Mouse (Mus musculus) kidney, embryonic 14.5 days (tissue): Measurements from ENCODE around the gene 4930524J08Rik. TPM values are rescaled to one million over a fixed set of nuclear protein-coding genes. Genes with fewer than 3 reads are reported as not detected.

Experiments used
- ATAC-seq: fragments of 200-750 bp; cut with Nextera tagmentation; 2 replicates; pipeline ENCODE4 v1.8.0; 2017; ENCODE audit warnings: moderate number of reproducible peaks, mild to moderate bottlenecking, moderate TSS enrichment, moderate library complexity; ENCODE audit not compliant: low FRiP score, low TSS enrichment
- H3K27ac ChIP-seq: fragments of 300-500 bp; sonication (generic); 2 replicates; pipeline ENCODE4 v1.5.1; 2014; ENCODE audit warnings: low read depth, mild to moderate bottlenecking, low read length, moderate library complexity, mixed read lengths
- H3K27me3 ChIP-seq: fragments of 300-500 bp; sonication (generic); 2 replicates; pipeline ENCODE4 v1.6.1; 2014; ENCODE audit warnings: mild to moderate bottlenecking, low read length; ENCODE audit not compliant: control insufficient read depth, insufficient read depth
- H3K36me3 ChIP-seq: fragments of 300-500 bp; sonication (generic); 2 replicates; pipeline ENCODE4 v1.6.1; 2014; ENCODE audit warnings: low read length, mixed read lengths; ENCODE audit not compliant: control insufficient read depth, insufficient read depth
- H3K4me1 ChIP-seq: fragments of 300-500 bp; sonication (generic); 2 replicates; pipeline ENCODE4 v1.6.1; 2014; ENCODE audit warnings: low read length, mixed read lengths; ENCODE audit not compliant: control insufficient read depth, insufficient read depth
- H3K4me2 ChIP-seq: fragments of 300-500 bp; sonication (generic); replicated peaks from 2 replicates; pipeline ENCODE4 v1.6.1; 2014; ENCODE audit warnings: low read depth, mild to moderate bottlenecking, low read length
- H3K4me3 ChIP-seq: fragments of 300-500 bp; sonication (generic); 2 replicates; pipeline ENCODE4 v1.5.1; 2014; ENCODE audit warnings: mild to moderate bottlenecking, low read length
- H3K9ac ChIP-seq: fragments of 300-500 bp; sonication (generic); 2 replicates; pipeline ENCODE4 v1.6.1; 2014; ENCODE audit warnings: low read depth, mild to moderate bottlenecking, low read length, moderate library complexity
- H3K9me3 ChIP-seq: fragments of 300-500 bp; sonication (generic); 2 replicates; pipeline ENCODE4 v1.6.1; 2016; ENCODE audit warnings: low read length; ENCODE audit not compliant: control insufficient read depth
- WGBS: fragments of 180-500 bp; shearing (Covaris S2); extraction: QIAGEN DNeasy Blood & Tissue Kit; methylation state at CpG from one replicate; pipeline ENCODE4 v1.1.7; 2014; 5-methylcytosine and 5-hydroxymethylcytosine counted together
- polyA plus RNA-seq: library from polyadenylated mRNA; unstranded; fragments of >200 nt; fragmentation: Nextera tagmentation; extraction: Ambion mirVana; gene quantifications from 2 replicates; pipeline ENCODE4 v1.2.1, GENCODE M21; 2014

Gene 4930524J08Rik
- polyA plus RNA-seq, 1 experiment from 2014 or later = 2.5 TPM

- Histone ChIP-seq H3K9me3 (no peaks in the 10 kb centered on the region), H3K4me2 (no peak overlapping the region), H3K27ac (no peak overlapping the region), H3K4me1 (no peaks in the 10 kb centered on the region), H3K4me3 (no peak overlapping the region), H3K27me3 (no peaks in the 10 kb centered on the region), H3K9ac (no peak overlapping the region), H3K36me3 (no peaks in the 10 kb centered on the region)
- ATAC-seq = no peak
- WGBS = 63% methylated on average over 3 of the region's 3 CpGs
Observed at GRCm38 (mm10) chr5:100008485-100008884, 29.6 kb downstream of the 4930524J08Rik start.

GRCm38 (mm10) chr5:100012599-100012998, 33.7 kb downstream of the 4930524J08Rik start:
- no peak overlapping the region for H3K27ac ChIP-seq
- no peak overlapping the region for H3K4me3 ChIP-seq
- no peaks in the 10 kb centered on the region for H3K4me1 ChIP-seq
- H3K36me3 ChIP-seq = no peaks in the 10 kb centered on the region
- H3K27me3 ChIP-seq = no peaks in the 10 kb centered on the region
- no peak overlapping the region for H3K4me2 ChIP-seq
- no peak overlapping the region for H3K9ac ChIP-seq
- 82% methylated on average over 9 of the region's 9 CpGs for WGBS
- ATAC-seq = no peak
- no peaks in the 10 kb centered on the region for H3K9me3 ChIP-seq

- Histone ChIP-seq H3K4me3 (no peak overlapping the region), H3K4me1 (no peaks in the 10 kb centered on the region), H3K4me2 (no peak overlapping the region), H3K27ac (no peak overlapping the region), H3K9ac (no peak overlapping the region), H3K9me3 (no peaks in the 10 kb centered on the region), H3K27me3 (no peaks in the 10 kb centered on the region), H3K36me3 (no peaks in the 10 kb centered on the region)
- ATAC-seq = no peak
Observed at GRCm38 (mm10) chr5:100020089-100020488, 41.2 kb downstream of the 4930524J08Rik start.

GRCm38 (mm10) chr5:100024403-100024802, 45.5 kb downstream of the 4930524J08Rik start:
- Histone ChIP-seq H3K27me3 (no peaks in the 10 kb centered on the region), H3K9me3 (no peaks in the 10 kb centered on the region), H3K4me2 (no peak overlapping the region), H3K4me1 (no peaks in the 10 kb centered on the region), H3K27ac (no peak overlapping the region), H3K9ac (no peak overlapping the region), H3K4me3 (no peak overlapping the region), H3K36me3 (no peaks in the 10 kb centered on the region)
- ATAC-seq = no peak
- 69% methylated on average over 5 of the region's 5 CpGs for whole genome bisulfite sequencing

- 62% methylated on average over 1 of the region's 1 CpGs for WGBS
- no peak overlapping the region for H3K4me2 ChIP-seq
- no peak overlapping the region for H3K27ac ChIP-seq
- H3K36me3 ChIP-seq = no peaks in the 10 kb centered on the region
- H3K4me3 ChIP-seq = no peak overlapping the region
- H3K27me3 ChIP-seq = no peaks in the 10 kb centered on the region
- H3K4me1 ChIP-seq = no peaks in the 10 kb centered on the region
- no peaks in the 10 kb centered on the region for H3K9me3 ChIP-seq
- no peak for ATAC-seq
- H3K9ac ChIP-seq = no peak overlapping the region
Observed at GRCm38 (mm10) chr5:100024868-100025267, 46.0 kb downstream of the 4930524J08Rik start.

Other genes starting within 250 kb of the 4930524J08Rik start
- gene Rasgef1b, start 250.0 kb upstream of the 4930524J08Rik start, polyA plus RNA-seq = 6.8 and 8.8 TPM in 2 replicates
- gene Vamp9, start 72.8 kb upstream of the 4930524J08Rik start, polyA plus RNA-seq = 0.51 TPM in 1 of 2 replicates, not detected in the other
- gene Hnrnpd, start 123 bp upstream of the 4930524J08Rik start, polyA plus RNA-seq = 212 and 290 TPM in 2 replicates
- 205 and 217 TPM in 2 replicates for gene Hnrnpdl, start 60.6 kb downstream of the 4930524J08Rik start, polyA plus RNA-seq
- gene Enoph1, start 60.9 kb downstream of the 4930524J08Rik start, polyA plus RNA-seq = 42.6 and 51.8 TPM in 2 replicates
- gene Tmem150c, start 180.7 kb downstream of the 4930524J08Rik start, polyA plus RNA-seq = 10.3 and 12.7 TPM in 2 replicates